Mouse (Mus musculus): ENCODE measurements around the gene Adk. TPM values are rescaled to one million over a fixed set of nuclear protein-coding genes. Genes with fewer than 3 reads are reported as not detected.

The Adk gene
- polyA plus RNA-seq, 1 experiment, result 27.3 TPM

- Histone ChIP-seq H3K4me1 (ENCODE audit: control insufficient read depth, insufficient read depth, low read length) (no peaks in the 10 kb centered on the region), H3K27ac (ENCODE audit: control insufficient read depth, insufficient read depth, low read depth, low read length, poor library complexity) (no peak overlapping the region), H3K4me3 (replicated peaks; ENCODE audit: control insufficient read depth, low read depth, low read length) (no peak overlapping the region)
- 88% methylated on average over 4 of the region's 4 CpGs for WGBS
- TF ChIP-seq POLR2A (IDR thresholded peaks at IDR 0.05; ENCODE audit: borderline replicate concordance, control insufficient read depth, low read depth, low read length), result no peak
- TF ChIP-seq CTCF (IDR thresholded peaks at IDR 0.05; ENCODE audit: control insufficient read depth, insufficient read depth, low read length), result no peak
Observed at GRCm38 (mm10) chr14:21271472-21271871, 219.1 kb downstream of the Adk start.

GRCm38 (mm10) chr14:21275786-21276185 is 223.4 kb downstream of the Adk start:
- H3K27ac ChIP-seq (ENCODE audit: control insufficient read depth, insufficient read depth, low read depth, low read length, poor library complexity), result no peak overlapping the region
- H3K4me1 ChIP-seq (ENCODE audit: control insufficient read depth, insufficient read depth, low read length), result no peaks in the 10 kb centered on the region; the same call in 1 of the 2 replicates
- H3K4me3 ChIP-seq (replicated peaks; ENCODE audit: control insufficient read depth, low read depth, low read length), result no peak overlapping the region
- WGBS, result 50% methylated on average over 1 of the region's 1 CpGs
- no peak for TF ChIP-seq POLR2A (IDR thresholded peaks at IDR 0.05; ENCODE audit: borderline replicate concordance, control insufficient read depth, low read depth, low read length)
- TF ChIP-seq CTCF (IDR thresholded peaks at IDR 0.05; ENCODE audit: control insufficient read depth, insufficient read depth, low read length), result no peak

GRCm38 (mm10) chr14:21278290-21278689 is 225.9 kb downstream of the Adk start:
- H3K27ac ChIP-seq (ENCODE audit: control insufficient read depth, insufficient read depth, low read depth, low read length, poor library complexity), result no peak overlapping the region
- H3K4me1 ChIP-seq (ENCODE audit: control insufficient read depth, insufficient read depth, low read length), result no peaks in the 10 kb centered on the region; the same call in 1 of the 2 replicates
- 89% methylated on average over 2 of the region's 2 CpGs for WGBS
- TF ChIP-seq CTCF (IDR thresholded peaks at IDR 0.05; ENCODE audit: control insufficient read depth, insufficient read depth, low read length) (no peak), POLR2A (IDR thresholded peaks at IDR 0.05; ENCODE audit: borderline replicate concordance, control insufficient read depth, low read depth, low read length) (no peak)
- no peak overlapping the region for H3K4me3 ChIP-seq (replicated peaks; ENCODE audit: control insufficient read depth, low read depth, low read length)

- Histone ChIP-seq H3K4me3 (replicated peaks; ENCODE audit: control insufficient read depth, low read depth, low read length) (no peak overlapping the region), H3K27ac (ENCODE audit: control insufficient read depth, insufficient read depth, low read depth, low read length, poor library complexity) (no peak overlapping the region), H3K4me1 (ENCODE audit: control insufficient read depth, insufficient read depth, low read length) (no peaks in the 10 kb centered on the region; the same call in 1 of the 2 replicates)
- 75% methylated on average over 6 of the region's 6 CpGs for WGBS
- TF ChIP-seq CTCF (IDR thresholded peaks at IDR 0.05; ENCODE audit: control insufficient read depth, insufficient read depth, low read length) (no peak), POLR2A (IDR thresholded peaks at IDR 0.05; ENCODE audit: borderline replicate concordance, control insufficient read depth, low read depth, low read length) (no peak)
Observed at GRCm38 (mm10) chr14:21278907-21279535, 226.6 kb downstream of the Adk start.

GRCm38 (mm10) chr14:21280451-21280850 is 228.1 kb downstream of the Adk start:
- Histone ChIP-seq H3K4me1 (ENCODE audit: control insufficient read depth, insufficient read depth, low read length) (no peaks in the 10 kb centered on the region; the same call in 1 of the 2 replicates), H3K4me3 (replicated peaks; ENCODE audit: control insufficient read depth, low read depth, low read length) (no peak overlapping the region), H3K27ac (ENCODE audit: control insufficient read depth, insufficient read depth, low read depth, low read length, poor library complexity) (no peak overlapping the region)
- TF ChIP-seq POLR2A (IDR thresholded peaks at IDR 0.05; ENCODE audit: borderline replicate concordance, control insufficient read depth, low read depth, low read length) (no peak), CTCF (IDR thresholded peaks at IDR 0.05; ENCODE audit: control insufficient read depth, insufficient read depth, low read length) (no peak)
- 25% methylated on average over 3 of the region's 3 CpGs for WGBS

GRCm38 (mm10) chr14:21281506-21281905 is 229.1 kb downstream of the Adk start:
- Histone ChIP-seq H3K27ac (ENCODE audit: control insufficient read depth, insufficient read depth, low read depth, low read length, poor library complexity) (no peak overlapping the region), H3K4me3 (replicated peaks; ENCODE audit: control insufficient read depth, low read depth, low read length) (no peak overlapping the region), H3K4me1 (ENCODE audit: control insufficient read depth, insufficient read depth, low read length) (no peaks in the 10 kb centered on the region; the same call in 1 of the 2 replicates)
- TF ChIP-seq CTCF (IDR thresholded peaks at IDR 0.05; ENCODE audit: control insufficient read depth, insufficient read depth, low read length) (no peak), POLR2A (IDR thresholded peaks at IDR 0.05; ENCODE audit: borderline replicate concordance, control insufficient read depth, low read depth, low read length) (no peak)
- WGBS, result 78% methylated on average over 4 of the region's 4 CpGs

GRCm38 (mm10) chr14:21284116-21284515 is 231.7 kb downstream of the Adk start:
- no peak overlapping the region for H3K4me3 ChIP-seq (replicated peaks; ENCODE audit: control insufficient read depth, low read depth, low read length)
- TF ChIP-seq POLR2A (IDR thresholded peaks at IDR 0.05; ENCODE audit: borderline replicate concordance, control insufficient read depth, low read depth, low read length) (no peak), CTCF (IDR thresholded peaks at IDR 0.05; ENCODE audit: control insufficient read depth, insufficient read depth, low read length) (no peak)
- 72% methylated on average over 7 of the region's 7 CpGs for WGBS
- H3K4me1 ChIP-seq (ENCODE audit: control insufficient read depth, insufficient read depth, low read length), result no peaks in the 10 kb centered on the region; the same call in 1 of the 2 replicates
- no peak overlapping the region for H3K27ac ChIP-seq (ENCODE audit: control insufficient read depth, insufficient read depth, low read depth, low read length, poor library complexity)

- no peak overlapping the region for H3K27ac ChIP-seq (ENCODE audit: control insufficient read depth, insufficient read depth, low read depth, low read length, poor library complexity)
- WGBS, result 93% methylated on average over 5 of the region's 5 CpGs
- no peak overlapping the region for H3K4me3 ChIP-seq (replicated peaks; ENCODE audit: control insufficient read depth, low read depth, low read length)
- H3K4me1 ChIP-seq (ENCODE audit: control insufficient read depth, insufficient read depth, low read length), result no peaks in the 10 kb centered on the region; the same call in 1 of the 2 replicates
- TF ChIP-seq CTCF (IDR thresholded peaks at IDR 0.05; ENCODE audit: control insufficient read depth, insufficient read depth, low read length), result no peak
- TF ChIP-seq POLR2A (IDR thresholded peaks at IDR 0.05; ENCODE audit: borderline replicate concordance, control insufficient read depth, low read depth, low read length), result no peak
Observed at GRCm38 (mm10) chr14:21284847-21285246, 232.5 kb downstream of the Adk start.
